Comparison of ENCODE assay signal across 15 mouse cellular contexts in the genomic region with DNA sequence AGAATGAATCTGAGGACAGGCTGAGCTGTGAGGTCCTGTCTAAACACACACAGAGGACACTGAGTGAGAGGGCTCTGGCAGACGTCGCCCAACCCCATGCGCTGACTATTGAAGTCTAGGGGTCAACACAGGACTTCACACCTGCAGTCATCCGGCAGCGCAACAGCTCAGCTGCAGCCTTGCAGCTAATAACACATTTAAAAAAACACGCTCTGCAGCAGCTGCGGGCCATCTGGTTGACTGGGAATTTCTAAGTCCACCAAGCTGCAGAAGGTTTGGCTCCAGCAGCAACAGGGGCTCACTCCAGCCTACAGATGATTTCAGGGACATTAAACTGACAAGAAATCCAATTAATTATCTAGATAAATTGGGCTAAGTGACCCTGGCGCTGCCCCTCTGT.
DNase-seq lines count a peak whose midpoint lies in the region; TF ChIP-seq lines count a peak whose summit lies in the region.
"Had no signal": no experiment of that assay in that cellular context is flagged by ENCODE, and none has a peak within 500 bp of the region (broad histone marks: within the 10 kb centered on the region; RNA-seq: fewer than 3 reads in every experiment).

No protein-coding gene starts in this region.

- DNase-seq in cerebellum, postnatal 10 days: peak; percentile 10 to 13
- DNase-seq in cerebellum, adult 9-11 months: no peak
- DNase-seq in kidney, postnatal 14 days: peak; percentile 33
- DNase-seq in kidney, adult 2 months: no peak
- DNase-seq in MN1 (ENCODE audit: low spot score): peak; percentile 77
- DNase-seq in limb, embryonic 10.5 days (ENCODE audit: low spot score): peak; percentile 72
- no peak for DNase-seq in thymus, adult 2 months
- DNase-seq in frontal cortex, postnatal 14 days (ENCODE audit: low spot score in 2 of 2): no peak
- DNase-seq: adrenal gland, postnatal 25 days; cerebellum, adult 11 months; spleen, adult 18-20 months; thymus, adult 18-20 months had no signal

- no peak overlapping the region for H3K4me3 ChIP-seq in kidney, adult 2 months (ENCODE audit: insufficient read depth, low read depth, low read length)
- peak overlapping the region; percentile 14; the same call in 1 of the 2 replicates for H3K4me3 ChIP-seq in limb, embryonic 10.5 days
- H3K4me3 ChIP-seq in thymus, adult 2 months (ENCODE audit: control insufficient read depth, insufficient read depth, low read length): no peak overlapping the region
- H3K4me3 ChIP-seq: embryonic facial prominence, embryonic 13.5 days; forebrain, embryonic 13.5 days had no signal

- 52% methylated on average over 8 of the region's 8 CpGs for WGBS in kidney, adult 2 months
- 25% methylated on average over 8 of the region's 8 CpGs for WGBS in limb, embryonic 10.5 days
- 93% methylated on average over 8 of the region's 8 CpGs for WGBS in thymus, adult 2 months

- no peaks in the 10 kb centered on the region; the same call in none of the 2 replicates for H3K36me3 ChIP-seq in kidney, adult 2 months (ENCODE audit: control insufficient read depth, insufficient read depth, low read length)
- no peaks in the 10 kb centered on the region for H3K36me3 ChIP-seq in limb, embryonic 10.5 days
- peaks cover 76% of the 10 kb centered on the region for H3K36me3 ChIP-seq in thymus, adult 2 months (ENCODE audit: control insufficient read depth, insufficient read depth, low read length)

- TF ChIP-seq POLR2A in kidney, adult 2 months (IDR thresholded peaks at IDR 0.05; ENCODE audit: low read depth, low read length): no peak
- no peak for TF ChIP-seq POLR2A in thymus, adult 2 months (IDR thresholded peaks at IDR 0.05; ENCODE audit: control insufficient read depth, extremely low read depth, insufficient read depth, low read length, poor library complexity)

- H3K27ac ChIP-seq in kidney, adult 2 months (ENCODE audit: insufficient read depth, low read depth, low read length): no peak overlapping the region
- peak overlapping the region; percentile 53 for H3K27ac ChIP-seq in limb, embryonic 10.5 days
- no peak overlapping the region for H3K27ac ChIP-seq in thymus, adult 2 months (ENCODE audit: control insufficient read depth, insufficient read depth, low read length)
- H3K27ac ChIP-seq: embryonic facial prominence, embryonic 13.5 days; forebrain, embryonic 13.5 days; macrophage had no signal

- H3K27me3 ChIP-seq in kidney, adult 2 months (replicated peaks; ENCODE audit: control insufficient read depth, insufficient read depth, low read length): no peaks in the 10 kb centered on the region
- no peaks in the 10 kb centered on the region for H3K27me3 ChIP-seq in limb, embryonic 10.5 days (ENCODE audit: low read depth, poor library complexity, severe bottlenecking)
- H3K27me3 ChIP-seq in thymus, adult 2 months (ENCODE audit: control insufficient read depth, insufficient read depth, low read length): no peaks in the 10 kb centered on the region
- H3K27me3 ChIP-seq: embryonic facial prominence, embryonic 13.5 days; forebrain, embryonic 13.5 days had no signal

- TF ChIP-seq CTCF in kidney, adult 2 months (conservative IDR thresholded peaks at IDR 0.05; ENCODE audit: insufficient read depth, insufficient read length, low read depth, low read length): no peak
- no peak for TF ChIP-seq CTCF in thymus, adult 2 months (IDR thresholded peaks at IDR 0.05; ENCODE audit: borderline replicate concordance, control insufficient read depth, extremely low read depth, insufficient read depth, low read length, poor library complexity)

- no peaks in the 10 kb centered on the region for H3K9me3 ChIP-seq in limb, embryonic 10.5 days (replicated peaks)

- H3K4me1 ChIP-seq in kidney, adult 2 months (ENCODE audit: control insufficient read depth, insufficient read depth, low read length): no peaks in the 10 kb centered on the region
- peaks cover 22% of the 10 kb centered on the region for H3K4me1 ChIP-seq in limb, embryonic 10.5 days
- no peaks in the 10 kb centered on the region; the same call in 1 of the 2 replicates for H3K4me1 ChIP-seq in thymus, adult 2 months (replicated peaks; ENCODE audit: control insufficient read depth, insufficient read depth, low read length)
- H3K4me1 ChIP-seq: forebrain, embryonic 13.5 days had no signal

Comparison
In these comparisons a context has a peak if more than half of its experiments do, and no peak if none do; other contexts are left out.
1. DNase-seq: peak in cerebellum, postnatal 10 days (2 of 2), kidney, postnatal 14 days (single experiment), MN1 (single experiment) and limb, embryonic 10.5 days (single experiment); none in cerebellum, adult 9-11 months (single experiment), kidney, adult 2 months (single experiment), thymus, adult 2 months (single experiment) and frontal cortex, postnatal 14 days (0 of 2).